Mouse (Mus musculus) CH12.LX (cell line): ENCODE results near the gene Pnpo. TPM values are rescaled to one million over a fixed set of nuclear protein-coding genes. Genes with fewer than 3 reads are reported as not detected.

Experiments
- DNase-seq: peaks from one replicate; pipeline ENCODE4 v3.0.0-alpha.2; 2013; ENCODE audit errors: extremely low read depth
- H3K27ac ChIP-seq: 2 replicates; pipeline ENCODE4 v1.5.1; 2012; ENCODE audit warnings: low read depth, mild to moderate bottlenecking, control low read depth, moderate library complexity; ENCODE audit not compliant: insufficient read depth
- H3K27me3 ChIP-seq: replicated peaks from 2 replicates; pipeline ENCODE3; 2012; ENCODE audit warnings: inconsistent platforms
- H3K36me3 ChIP-seq, 2 experiments: replicated peaks in 1 of 2; 2 replicates each; pipeline versions ENCODE3 to v1.6.1; 2012; ENCODE audit warnings: inconsistent platforms in 1 of 2, low read length in 1 of 2, mild to moderate bottlenecking in 1 of 2, mixed read lengths in 1 of 2, moderate library complexity in 1 of 2; ENCODE audit not compliant: control insufficient read depth in 1 of 2, insufficient read depth in 1 of 2
- H3K4me1 ChIP-seq, 2 experiments: 2 replicates each; pipeline ENCODE4 v1.6.1; 2012; ENCODE audit warnings: inconsistent platforms in 1 of 2, moderate library complexity in 1 of 2; ENCODE audit not compliant: insufficient read depth in 2 of 2, control insufficient read depth in 1 of 2
- H3K4me2 ChIP-seq: 2 replicates; pipeline ENCODE4 v1.6.1; 2012; ENCODE audit warnings: low read depth, mild to moderate bottlenecking, control low read depth; ENCODE audit not compliant: poor library complexity, insufficient read depth, severe bottlenecking
- H3K4me3 ChIP-seq, 3 experiments: fragments of 150-350 bp in 1 of 3; sonication (generic) in 1 of 3; replicated peaks in 1 of 3; 2 replicates each; pipeline versions ENCODE3 to v1.5.1; 2011 to 2012; ENCODE audit warnings: low read depth in 2 of 3, low read length in 2 of 3, mild to moderate bottlenecking in 2 of 3, moderate library complexity in 2 of 3, control low read depth in 1 of 3, improper control_type of control experiment in 1 of 3, inconsistent platforms in 1 of 3, mixed read lengths in 1 of 3; ENCODE audit not compliant: poor library complexity in 1 of 3
- H3K79me2 ChIP-seq: replicated peaks from 2 replicates; pipeline ENCODE4 v1.6.1; 2012; ENCODE audit warnings: mild to moderate bottlenecking, moderate library complexity; ENCODE audit not compliant: control insufficient read depth, poor library complexity, insufficient read depth, severe bottlenecking; ENCODE audit errors: extremely low read depth
- H3K9ac ChIP-seq: 2 replicates; pipeline ENCODE4 v1.6.1; 2012; ENCODE audit warnings: low read depth, mild to moderate bottlenecking, control low read depth, moderate library complexity; ENCODE audit not compliant: insufficient read depth
- H3K9me3 ChIP-seq: replicated peaks from 2 replicates; pipeline ENCODE3; 2012; ENCODE audit warnings: low read length, inconsistent platforms, mixed read lengths
- E2F4 ChIP-seq: IDR thresholded peaks from 2 replicates; pipeline ENCODE4 v1.6.1; 2011; ENCODE audit warnings: low read depth, low read length, improper control_type of control experiment; ENCODE audit not compliant: insufficient replicate concordance
- ELF1 ChIP-seq: IDR thresholded peaks from 2 replicates; pipeline ENCODE4 v1.6.1; 2014; ENCODE audit warnings: low read depth, mild to moderate bottlenecking, inconsistent platforms, low read length, improper control_type of control experiment
- EP300 ChIP-seq: IDR thresholded peaks from 2 replicates; pipeline ENCODE4 v1.6.1; 2011; ENCODE audit warnings: low read length, improper control_type of control experiment
- ETS1 ChIP-seq: conservative IDR thresholded peaks from 2 replicates; pipeline ENCODE4 v1.6.1; 2012; ENCODE audit warnings: low read depth, mild to moderate bottlenecking, inconsistent platforms, low read length, improper control_type of control experiment, moderate library complexity
- GABPA ChIP-seq: IDR thresholded peaks from 2 replicates; pipeline ENCODE4 v1.6.1; 2012; ENCODE audit warnings: low read depth, low read length, improper control_type of control experiment, inconsistent platforms; ENCODE audit not compliant: insufficient replicate concordance
- HCFC1 ChIP-seq: IDR thresholded peaks from 2 replicates; pipeline ENCODE4 v1.6.1; 2012; ENCODE audit warnings: low read depth, mild to moderate bottlenecking, inconsistent platforms, low read length, improper control_type of control experiment
- IRF4 ChIP-seq: IDR thresholded peaks from 2 replicates; pipeline ENCODE4 v1.6.1; 2014; ENCODE audit warnings: low read depth, mild to moderate bottlenecking, inconsistent platforms, low read length, improper control_type of control experiment
- JUN ChIP-seq: IDR thresholded peaks from 2 replicates; pipeline ENCODE4 v1.6.1; 2011; ENCODE audit warnings: low read depth, mild to moderate bottlenecking, low read length, improper control_type of control experiment, moderate library complexity; ENCODE audit not compliant: insufficient read depth
- KAT2A ChIP-seq: IDR thresholded peaks from 2 replicates; pipeline ENCODE4 v1.6.1; 2012; ENCODE audit warnings: low read length, improper control_type of control experiment, inconsistent platforms; ENCODE audit not compliant: insufficient replicate concordance
- MAFK ChIP-seq: IDR thresholded peaks from 2 replicates; pipeline ENCODE4 v1.6.1; 2011; ENCODE audit warnings: low read length, improper control_type of control experiment; ENCODE audit not compliant: insufficient replicate concordance
- MAX ChIP-seq: IDR thresholded peaks from 2 replicates; pipeline ENCODE4 v1.6.1; 2011; ENCODE audit warnings: low read length, improper control_type of control experiment
- MAZ ChIP-seq: IDR thresholded peaks from 2 replicates; pipeline ENCODE4 v1.6.1; 2012; ENCODE audit warnings: low read depth, mild to moderate bottlenecking, inconsistent platforms, low read length, improper control_type of control experiment, moderate library complexity
- MXI1 ChIP-seq: IDR thresholded peaks from 2 replicates; pipeline ENCODE4 v1.6.1; 2011; ENCODE audit warnings: mild to moderate bottlenecking, low read depth, low read length, improper control_type of control experiment
- MYC ChIP-seq: IDR thresholded peaks from 2 replicates; pipeline ENCODE4 v1.6.1; 2011; ENCODE audit warnings: low read depth, mild to moderate bottlenecking, improper control_type of control experiment, low read length
- NELFE ChIP-seq: IDR thresholded peaks from 2 replicates; pipeline ENCODE4 v1.6.1; 2011; ENCODE audit warnings: low read depth, low read length, improper control_type of control experiment
- POLR2A ChIP-seq: IDR thresholded peaks from 2 replicates; pipeline ENCODE4 v1.6.1; 2011; ENCODE audit warnings: low read depth, mild to moderate bottlenecking, improper control_type of control experiment, low read length
- RAD21 ChIP-seq: IDR thresholded peaks from 2 replicates; pipeline ENCODE4 v1.6.1; 2011; ENCODE audit warnings: low read depth, mild to moderate bottlenecking, low read length, improper control_type of control experiment, moderate library complexity
- RCOR1 ChIP-seq: conservative IDR thresholded peaks from 2 replicates; pipeline ENCODE4 v1.6.1; 2012; ENCODE audit warnings: low read depth, mild to moderate bottlenecking, inconsistent platforms, low read length, improper control_type of control experiment
- SIN3A ChIP-seq: IDR thresholded peaks from 2 replicates; pipeline ENCODE4 v1.6.1; 2012; ENCODE audit warnings: low read length, improper control_type of control experiment, inconsistent platforms
- SMC3 ChIP-seq: IDR thresholded peaks from 2 replicates; pipeline ENCODE4 v1.6.1; 2011; ENCODE audit warnings: low read depth, low read length, improper control_type of control experiment
- TBP ChIP-seq: conservative IDR thresholded peaks from 2 replicates; pipeline ENCODE4 v1.6.1; 2011; ENCODE audit warnings: low read depth, low read length, improper control_type of control experiment
- TCF12 ChIP-seq: IDR thresholded peaks from 2 replicates; pipeline ENCODE4 v1.6.1; 2014; ENCODE audit warnings: low read depth, mild to moderate bottlenecking, inconsistent platforms, low read length, improper control_type of control experiment
- USF1 ChIP-seq: IDR thresholded peaks from 2 replicates; pipeline ENCODE4 v1.6.1; 2014; ENCODE audit warnings: low read depth, mild to moderate bottlenecking, inconsistent platforms, low read length, improper control_type of control experiment
- USF2 ChIP-seq: conservative IDR thresholded peaks from 2 replicates; pipeline ENCODE4 v1.6.1; 2011; ENCODE audit warnings: low read depth, low read length, improper control_type of control experiment
- ZKSCAN1 ChIP-seq: IDR thresholded peaks from 2 replicates; pipeline ENCODE4 v1.6.1; 2012; ENCODE audit warnings: low read depth, inconsistent platforms, low read length, improper control_type of control experiment, borderline replicate concordance
- ZMIZ1 ChIP-seq: IDR thresholded peaks from 2 replicates; pipeline ENCODE4 v1.6.1; 2012; ENCODE audit warnings: low read depth, mild to moderate bottlenecking, inconsistent platforms, low read length, improper control_type of control experiment
- dilution Hi-C: fragments of 300-500 bp; cut with MboI; formaldehyde crosslinking; loops from 2 replicates; pipeline ENCODE4 v1.14.3; 2020; ENCODE audit warnings: low sequenced_read_pairs; ENCODE audit not compliant: extremely low pct_unique_long_range_greater_than_20kb, extremely low pct_ligation_motif_present
- in situ Hi-C: fragments of 300-500 bp; cut with MboI; formaldehyde crosslinking; loops from 3 replicates; pipeline ENCODE4 v1.14.3; 2019; ENCODE audit warnings: low sequenced_read_pairs, low pct_ligation_motif_present, low pct_unique_long_range_greater_than_20kb, mixed read lengths
- polyA plus RNA-seq: library from polyadenylated mRNA; unstranded; fragments of >175 nt; gene quantifications from 2 replicates; pipeline ENCODE4 v1.2.1, GENCODE M21; 2012; ENCODE audit warnings: low read depth; ENCODE audit not compliant: insufficient read length
- total RNA-seq, 2 experiments: library from RNA; depleted of rRNA; stranded (reverse); fragments of 300-350 nt in 1 of 2; fragments of >200 nt in 1 of 2; gene quantifications; 2 replicates each; pipeline ENCODE4 v1.2.3; 2012 to 2014

Gene Pnpo
- total and polyA plus RNA-seq, 3 experiments, result 36.3 to 54.3 (median 38.5) TPM

GRCm38 (mm10) chr11:96955094-96955493 is 11.3 kb upstream of the Pnpo start:
- H3K27ac ChIP-seq, result no peak overlapping the region; the same call in 1 of the 2 replicates

GRCm38 (mm10) chr11:96952896-96953295 is 9.1 kb upstream of the Pnpo start:
- H3K27me3 ChIP-seq, result no peaks in the 10 kb centered on the region
- in situ Hi-C loops, result no loop called here
- H3K4me2 ChIP-seq, result no peak overlapping the region
- TF ChIP-seq TCF12 (no peak), HCFC1 (no peak), SIN3A (no peak), ZMIZ1 (no peak), MYC (no peak), GABPA (no peak), SMC3 (no peak), EP300 (no peak), ZKSCAN1 (no peak), MAX (no peak), MXI1 (no peak)
- H3K36me3 ChIP-seq, result peaks cover 88 to 100% of the 10 kb centered on the region in 2 experiments
- H3K79me2 ChIP-seq, result no peaks in the 10 kb centered on the region
- H3K4me3 ChIP-seq, result no peak overlapping the region
- H3K9ac ChIP-seq, result no peak overlapping the region
- dilution Hi-C loops, result no loop called here
- H3K4me1 ChIP-seq, result peaks cover 2 to 6% of the 10 kb centered on the region in 2 experiments; a peak in 3 of 4 replicates
- no peak for DNase-seq
- no peak overlapping the region for H3K27ac ChIP-seq
- H3K9me3 ChIP-seq, result peaks cover 11% of the 10 kb centered on the region

More at GRCm38 (mm10) chr11:96955094-96955493, 11.3 kb upstream of the Pnpo start:
- Histone ChIP-seq H3K9me3 (peaks cover 5% of the 10 kb centered on the region), H3K79me2 (no peaks in the 10 kb centered on the region), H3K9ac (no peak overlapping the region), H3K4me1 (no peaks in the 10 kb centered on the region), H3K4me2 (no peak overlapping the region), H3K27me3 (no peaks in the 10 kb centered on the region), H3K4me3 (no peak overlapping the region), H3K36me3 (peaks cover 86 to 99% of the 10 kb centered on the region in 2 experiments)
- in situ Hi-C loops, result no loop called here
- TF ChIP-seq ETS1 (no peak), E2F4 (no peak), JUN (no peak)
- DNase-seq, result no peak
- dilution Hi-C loops, result no loop called here

GRCm38 (mm10) chr11:96952426-96952825 is 8.6 kb upstream of the Pnpo start:
- TF ChIP-seq TBP (no peak), USF2 (no peak), E2F4 (no peak), ELF1 (no peak), RAD21 (no peak), MAFK (no peak), MAZ (no peak), GABPA (no peak), JUN (no peak), IRF4 (no peak), HCFC1 (no peak), USF1 (no peak), KAT2A (no peak), NELFE (no peak), POLR2A (no peak), RCOR1 (no peak)
- Histone ChIP-seq H3K36me3 (peaks cover 86 to 100% of the 10 kb centered on the region in 2 experiments), H3K4me1 (peaks cover 6 to 10% of the 10 kb centered on the region in 2 experiments; a peak in 3 of 4 replicates), H3K9me3 (peaks cover 11% of the 10 kb centered on the region), H3K4me3 (no peak overlapping the region), H3K27me3 (no peaks in the 10 kb centered on the region), H3K79me2 (no peaks in the 10 kb centered on the region), H3K4me2 (no peak overlapping the region), H3K27ac (no peak overlapping the region), H3K9ac (no peak overlapping the region)
- DNase-seq, result no peak
- in situ Hi-C loops, result no loop called here
- dilution Hi-C loops, result no loop called here
